In genomic region chr5:124582515-124582914, GRCm38 (mm10) we compare ENCODE assay signal across 13 mouse cellular contexts. TPM values are rescaled to one million over a fixed set of nuclear protein-coding genes. Genes with fewer than 3 reads are reported as not detected.
DNase-seq lines count a peak whose midpoint lies in the region; ATAC-seq lines count a peak whose summit lies in the region.
"Had no signal": no experiment of that assay in that cellular context is flagged by ENCODE, and none has a peak within 500 bp of the region (broad histone marks: within the 10 kb centered on the region; RNA-seq: fewer than 3 reads in every experiment).

No protein-coding gene starts in this region.

- 91% methylated on average over 5 of the region's 5 CpGs for WGBS in kidney, embryonic 15.5 days

- H3K36me3 ChIP-seq in kidney, embryonic 15.5 days, result peaks cover 58% of the 10 kb centered on the region

- H3K27ac ChIP-seq in kidney, embryonic 15.5 days, result no peak overlapping the region

- no peaks in the 10 kb centered on the region for H3K27me3 ChIP-seq in kidney, embryonic 15.5 days

- peaks cover 24% of the 10 kb centered on the region for H3K4me1 ChIP-seq in kidney, embryonic 15.5 days

- DNase-seq in kidney, adult 11 months, result peak; percentile 21
- peak; percentile 33 for DNase-seq in brain, adult 2 months (ENCODE audit: low read depth, low spot score)
- DNase-seq in kidney, postnatal 36 days, result peak; percentile 35 to 43
- peak; percentile 61 to 80 for DNase-seq in lung, postnatal 4 days
- no peak for DNase-seq in frontal cortex, adult 2 months (ENCODE audit: extremely low spot score in 1 of 2, low spot score in 1 of 2)
- DNase-seq in natural killer cell, adult 2 months (ENCODE audit: low spot score in 2 of 2), result no peak
- DNase-seq: cerebellum, adult 11 months; left cerebral cortex, postnatal 4 days; right cerebral cortex, postnatal 14 days; thymus, postnatal 14 days had no signal

- no peak overlapping the region for H3K4me2 ChIP-seq in kidney, embryonic 15.5 days

- H3K9me3 ChIP-seq in kidney, embryonic 15.5 days (replicated peaks), result no peaks in the 10 kb centered on the region

- H3K4me3 ChIP-seq in kidney, embryonic 15.5 days (replicated peaks), result no peak overlapping the region

- no peak overlapping the region for H3K9ac ChIP-seq in kidney, embryonic 15.5 days

- ATAC-seq in kidney, embryonic 15.5 days (replicated peaks; ENCODE audit: low FRiP score), result no peak
- ATAC-seq: CD4-positive, CD25-positive, alpha-beta regulatory T cell, adult 4 months; inflammation-experienced regulatory T-cells, adult 6 months had no signal

RNA-seq across cellular contexts. Expression of gene Gtf2h3, which starts 3.6 kb away (rescaled TPM):
- polyA plus RNA-seq in kidney, embryonic 15.5 days (2015; fragmentation: Nextera tagmentation; extraction: Ambion mirVana), result 72.8 and 78.7 TPM in 2 replicates
- 50.6 and 56.4 TPM in 2 replicates for polyA plus RNA-seq in frontal cortex, adult 2 months (2012; rRNA removed)

RNA-seq across cellular contexts. Expression of gene Eif2b1, which starts 3.6 kb away (rescaled TPM):
- 72.5 and 73.1 TPM in 2 replicates for polyA plus RNA-seq in kidney, embryonic 15.5 days (2015; fragmentation: Nextera tagmentation; extraction: Ambion mirVana)
- polyA plus RNA-seq in frontal cortex, adult 2 months (2012; rRNA removed), result 31.1 and 32.2 TPM in 2 replicates

RNA-seq across cellular contexts. Expression of gene Ddx55, which starts 29.9 kb away (rescaled TPM):
- 13.6 and 15.8 TPM in 2 replicates for polyA plus RNA-seq in kidney, embryonic 15.5 days (2015; fragmentation: Nextera tagmentation; extraction: Ambion mirVana)
- 38.2 and 38.3 TPM in 2 replicates for polyA plus RNA-seq in frontal cortex, adult 2 months (2012; rRNA removed)

RNA-seq across cellular contexts. Expression of gene Tmed2, which starts 42.0 kb away (rescaled TPM):
- 519 and 585 TPM in 2 replicates for polyA plus RNA-seq in kidney, embryonic 15.5 days (2015; fragmentation: Nextera tagmentation; extraction: Ambion mirVana)
- 108 and 133 TPM in 2 replicates for polyA plus RNA-seq in frontal cortex, adult 2 months (2012; rRNA removed)

RNA-seq across cellular contexts. Expression of gene Atp6v0a2, which starts 45.9 kb away (rescaled TPM):
- 45.7 and 47.2 TPM in 2 replicates for polyA plus RNA-seq in kidney, embryonic 15.5 days (2015; fragmentation: Nextera tagmentation; extraction: Ambion mirVana)
- 41.7 and 44.4 TPM in 2 replicates for polyA plus RNA-seq in frontal cortex, adult 2 months (2012; rRNA removed)

Comparison
In these comparisons a context has a peak if more than half of its experiments do, and no peak if none do; other contexts are left out.
1. DNase-seq: peak in kidney, adult 11 months (single experiment), brain, adult 2 months (single experiment), kidney, postnatal 36 days (2 of 2) and lung, postnatal 4 days (2 of 2); none in frontal cortex, adult 2 months (0 of 2) and natural killer cell, adult 2 months (0 of 2).